Mouse (Mus musculus) heart, postnatal 0 days (tissue): ENCODE results near the gene Klk1b9. TPM values are rescaled to one million over a fixed set of nuclear protein-coding genes. Genes with fewer than 3 reads are reported as not detected.

ENCODE experiments used
- ATAC-seq: fragments of 200-750 bp; cut with Nextera tagmentation; 2 replicates; pipeline ENCODE4 v1.8.0; 2017; ENCODE audit warnings: low read depth, moderate number of reproducible peaks, moderate library complexity; ENCODE audit not compliant: insufficient read depth
- DNase-seq: peaks from one replicate; pipeline ENCODE4 v3.0.0-alpha.2; 2016; ENCODE audit warnings: low spot score
- H3K27ac ChIP-seq: fragments of 300-500 bp; sonication (generic); 2 replicates; pipeline ENCODE4 v1.5.1; 2014; ENCODE audit warnings: low read depth, mild to moderate bottlenecking
- H3K27me3 ChIP-seq: fragments of 300-500 bp; sonication (generic); 2 replicates; pipeline ENCODE4 v1.6.1; 2014; ENCODE audit warnings: low read length, mixed read lengths; ENCODE audit not compliant: control insufficient read depth, insufficient read depth
- H3K36me3 ChIP-seq: fragments of 300-500 bp; sonication (generic); replicated peaks from 2 replicates; pipeline ENCODE4 v1.6.1; 2014; ENCODE audit warnings: low read length, mixed read lengths; ENCODE audit not compliant: control insufficient read depth, insufficient read depth
- H3K4me1 ChIP-seq: fragments of 300-500 bp; sonication (generic); 2 replicates; pipeline ENCODE4 v1.6.1; 2014; ENCODE audit warnings: antibody characterized with exemption; ENCODE audit not compliant: control insufficient read depth, insufficient read depth
- H3K4me2 ChIP-seq: fragments of 300-500 bp; sonication (generic); 2 replicates; pipeline ENCODE4 v1.6.1; 2014; ENCODE audit warnings: low read depth, mild to moderate bottlenecking, low read length, moderate library complexity
- H3K4me3 ChIP-seq: fragments of 300-500 bp; sonication (generic); 2 replicates; pipeline ENCODE4 v1.5.1; 2014; ENCODE audit warnings: low read depth, low read length
- H3K9ac ChIP-seq: fragments of 300-500 bp; sonication (generic); replicated peaks from 2 replicates; pipeline ENCODE4 v1.6.1; 2014; ENCODE audit warnings: low read depth, low read length, mixed read lengths
- H3K9me3 ChIP-seq: fragments of 300-500 bp; sonication (generic); replicated peaks from 2 replicates; pipeline ENCODE4 v1.6.1; 2016; ENCODE audit warnings: low read length; ENCODE audit not compliant: control insufficient read depth
- CTCF ChIP-seq: IDR thresholded peaks from 2 replicates; pipeline ENCODE4 v1.5.1; 2016; ENCODE audit warnings: antibody characterized with exemption, control low read depth, low read depth
- EP300 ChIP-seq: IDR thresholded peaks from 2 replicates; pipeline ENCODE4 v1.6.1; 2016; ENCODE audit warnings: antibody characterized with exemption, low read depth
- WGBS: fragments of 180-500 bp; shearing (Covaris S2); extraction: QIAGEN DNeasy Blood & Tissue Kit; methylation state at CpG from one replicate; pipeline ENCODE4 v1.1.7; 2014; 5-methylcytosine and 5-hydroxymethylcytosine counted together
- polyA plus RNA-seq: library from polyadenylated mRNA; unstranded; fragments of >200 nt; fragmentation: Nextera tagmentation; extraction: Ambion mirVana; gene quantifications from 2 replicates; pipeline ENCODE4 v1.2.1, GENCODE M21; 2015
- total RNA-seq: library from RNA; depleted of rRNA; stranded (reverse); fragments of >200 nt; gene quantifications from 2 replicates; pipeline ENCODE4 v1.2.3, GENCODE M21; 2014; ENCODE audit warnings: low replicate concordance

The Klk1b9 gene
- total and polyA plus RNA-seq, 2 experiments from 2014 or later, result not detected

- no peak overlapping the region for H3K4me3 ChIP-seq
- no peak overlapping the region for H3K27ac ChIP-seq
- H3K36me3 ChIP-seq, result no peaks in the 10 kb centered on the region
- no peak overlapping the region for H3K9ac ChIP-seq
- no peak for DNase-seq
- WGBS, result 64% methylated on average over 3 of the region's 3 CpGs
- H3K27me3 ChIP-seq, result no peaks in the 10 kb centered on the region
- H3K4me2 ChIP-seq, result no peak overlapping the region
- no peaks in the 10 kb centered on the region for H3K9me3 ChIP-seq
- no peak for TF ChIP-seq EP300
- no peak for TF ChIP-seq CTCF
- no peaks in the 10 kb centered on the region for H3K4me1 ChIP-seq
- ATAC-seq, result no peak
These were observed 31.1 kb upstream of the Klk1b9 start for GRCm38 (mm10) chr7:43944727-43945264.

GRCm38 (mm10) chr7:43950364-43950763 is 25.5 kb upstream of the Klk1b9 start, which contains the start of gene Klk1b8:
TSS of gene Klk1b8 (plus strand) at chr7:43950664.
- H3K4me2 ChIP-seq, result no peak within 1 kb of the TSS
- H3K9me3 ChIP-seq, result no peaks in the 10 kb centered on the region
- no peak within 1 kb of the TSS for H3K27ac ChIP-seq
- DNase-seq (no peak), ATAC-seq (no peak)
- no peaks in the 10 kb centered on the region for H3K36me3 ChIP-seq
- no peaks in the 10 kb centered on the region for H3K27me3 ChIP-seq
- H3K4me3 ChIP-seq, result no peak within 1 kb of the TSS
- no peaks in the 10 kb centered on the region for H3K4me1 ChIP-seq
- H3K9ac ChIP-seq, result no peak within 1 kb of the TSS
- 69% methylated on average over 2 of the region's 2 CpGs for whole genome bisulfite sequencing
- no peak for TF ChIP-seq CTCF
- no peak for TF ChIP-seq EP300

- Histone ChIP-seq H3K4me3 (no peak overlapping the region), H3K27me3 (no peaks in the 10 kb centered on the region), H3K4me2 (no peak overlapping the region), H3K4me1 (no peaks in the 10 kb centered on the region), H3K9me3 (no peaks in the 10 kb centered on the region), H3K27ac (no peak overlapping the region), H3K9ac (no peak overlapping the region), H3K36me3 (no peaks in the 10 kb centered on the region)
- DNase-seq, result no peak
- ATAC-seq, result no peak
- WGBS, result 64% methylated on average over 4 of the region's 4 CpGs
- TF ChIP-seq EP300, result no peak
- no peak for TF ChIP-seq CTCF
These were observed 23.2 kb upstream of the Klk1b9 start for GRCm38 (mm10) chr7:43952703-43953102.

GRCm38 (mm10) chr7:43966451-43966850 is 9.4 kb upstream of the Klk1b9 start, which contains the start of gene Klk1b1:
TSS of gene Klk1b1 (plus strand) at chr7:43966751.
- Histone ChIP-seq H3K27ac (no peak within 1 kb of the TSS), H3K27me3 (no peaks in the 10 kb centered on the region), H3K4me1 (no peaks in the 10 kb centered on the region), H3K9me3 (no peaks in the 10 kb centered on the region), H3K36me3 (no peaks in the 10 kb centered on the region), H3K4me3 (no peak within 1 kb of the TSS), H3K4me2 (no peak within 1 kb of the TSS), H3K9ac (no peak within 1 kb of the TSS)
- no peak for TF ChIP-seq EP300
- TF ChIP-seq CTCF, result no peak
- DNase-seq, result no peak
- ATAC-seq, result no peak
- 47% methylated on average over 3 of the region's 3 CpGs for WGBS

DNA sequence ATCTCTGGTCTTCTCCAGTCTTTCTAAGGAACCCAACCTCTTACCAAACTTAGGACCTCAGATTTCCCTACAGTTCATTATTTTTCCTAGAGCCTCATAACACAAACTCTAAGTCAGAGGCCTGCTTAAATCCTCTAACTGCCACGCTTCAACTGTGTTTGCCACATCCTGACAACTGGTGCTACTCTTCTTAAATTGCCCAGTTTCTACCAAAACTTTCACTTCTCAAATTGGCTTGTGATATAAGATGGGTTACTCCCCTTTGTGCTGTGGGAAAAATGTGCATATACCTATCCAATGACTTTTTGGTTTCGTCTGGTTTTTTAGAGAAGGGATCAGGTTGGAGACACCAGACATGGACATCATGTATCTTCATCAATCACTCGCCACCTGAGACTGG is 8.8 kb upstream of the Klk1b9 start:
- 62% methylated on average over 3 of the region's 3 CpGs for WGBS
- no peak for ATAC-seq
- Histone ChIP-seq H3K9ac (no peak overlapping the region), H3K4me1 (no peaks in the 10 kb centered on the region), H3K4me2 (no peak overlapping the region), H3K9me3 (no peaks in the 10 kb centered on the region), H3K4me3 (no peak overlapping the region), H3K36me3 (no peaks in the 10 kb centered on the region), H3K27ac (no peak overlapping the region), H3K27me3 (no peaks in the 10 kb centered on the region)
- TF ChIP-seq EP300 (no peak), CTCF (no peak)
- no peak for DNase-seq

DNA sequence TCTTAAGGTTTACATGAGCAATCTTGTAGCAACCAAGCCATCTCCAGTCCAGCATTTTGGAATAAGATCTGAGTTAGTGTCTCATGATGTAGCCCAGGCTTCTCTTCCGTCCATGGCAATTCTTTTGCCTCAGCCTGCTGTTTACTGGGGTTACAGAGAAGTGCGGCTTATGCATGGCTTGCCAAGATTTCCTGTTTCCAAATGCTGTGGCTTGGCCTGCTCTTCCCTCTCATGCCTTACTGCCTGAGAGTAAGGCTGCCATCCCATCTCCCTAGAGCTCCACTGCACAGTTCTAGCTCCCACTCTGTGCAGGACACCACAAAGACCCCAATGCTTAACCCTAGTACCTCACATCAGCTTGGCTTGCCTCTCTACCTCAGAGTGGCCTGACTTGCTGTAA is 8.2 kb upstream of the Klk1b9 start:
- no peak for DNase-seq

More for the DNA sequence above, 8.2 kb upstream of the Klk1b9 start:
- H3K36me3 ChIP-seq, result no peaks in the 10 kb centered on the region
- 73% methylated on average over 2 of the region's 2 CpGs for WGBS
- ATAC-seq, result no peak
- no peaks in the 10 kb centered on the region for H3K27me3 ChIP-seq
- no peak overlapping the region for H3K4me3 ChIP-seq
- H3K27ac ChIP-seq, result no peak overlapping the region
- no peak overlapping the region for H3K4me2 ChIP-seq
- no peak for TF ChIP-seq EP300
- no peak for TF ChIP-seq CTCF
- no peaks in the 10 kb centered on the region for H3K9me3 ChIP-seq
- H3K9ac ChIP-seq, result no peak overlapping the region
- no peaks in the 10 kb centered on the region for H3K4me1 ChIP-seq
